Mouse (Mus musculus): ENCODE results near the gene Fabp3.
A peak's percentile ranks its signal among the peaks of the same experiment; 100 is the strongest.

Gene Fabp3

GRCm38 (mm10) chr4:130295047-130295745 lies 13.2 kb upstream of the Fabp3 start:
- DNase-seq (ENCODE audit: low read depth), result no peak

DNA sequence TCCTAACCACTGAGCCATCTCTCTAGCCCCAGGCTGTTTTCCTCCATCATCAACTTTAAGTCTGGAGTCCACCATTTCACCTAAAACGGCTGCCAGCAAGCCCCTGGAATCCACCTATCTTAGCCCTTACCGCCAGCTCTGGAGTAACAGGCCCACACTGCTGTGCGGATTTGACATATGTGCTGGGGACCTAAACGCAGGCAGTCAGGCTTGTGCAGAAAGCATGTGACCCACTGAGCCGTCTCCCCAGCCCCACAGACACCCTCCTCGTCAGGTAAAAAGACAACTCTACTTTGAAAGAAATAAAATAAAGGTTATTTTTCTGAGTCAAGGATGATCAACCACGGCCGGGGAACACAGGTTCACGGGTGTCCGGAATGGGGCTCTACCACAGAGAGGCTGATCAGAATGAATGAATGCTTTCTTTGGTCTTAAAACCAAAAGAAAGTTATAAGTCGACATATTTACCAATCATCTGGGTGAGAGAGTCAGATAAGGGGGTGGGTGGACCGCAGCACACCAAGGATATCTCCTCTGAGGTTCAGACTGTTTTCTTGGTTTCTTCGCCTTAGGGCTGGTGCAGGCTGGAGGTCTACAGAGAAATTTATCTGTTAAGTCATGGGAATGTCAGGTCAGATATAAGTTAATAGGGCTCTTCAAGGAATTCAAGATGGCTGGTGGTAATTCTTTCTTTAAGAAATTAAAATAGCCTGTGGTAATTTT lies 12.0 kb upstream of the Fabp3 start:
- no peak for DNase-seq (ENCODE audit: low read depth)

- peak; percentile 70 for DNase-seq (ENCODE audit: low read depth)
Measured at GRCm38 (mm10) chr4:130297123-130297529, 11.3 kb upstream of the Fabp3 start.

DNA sequence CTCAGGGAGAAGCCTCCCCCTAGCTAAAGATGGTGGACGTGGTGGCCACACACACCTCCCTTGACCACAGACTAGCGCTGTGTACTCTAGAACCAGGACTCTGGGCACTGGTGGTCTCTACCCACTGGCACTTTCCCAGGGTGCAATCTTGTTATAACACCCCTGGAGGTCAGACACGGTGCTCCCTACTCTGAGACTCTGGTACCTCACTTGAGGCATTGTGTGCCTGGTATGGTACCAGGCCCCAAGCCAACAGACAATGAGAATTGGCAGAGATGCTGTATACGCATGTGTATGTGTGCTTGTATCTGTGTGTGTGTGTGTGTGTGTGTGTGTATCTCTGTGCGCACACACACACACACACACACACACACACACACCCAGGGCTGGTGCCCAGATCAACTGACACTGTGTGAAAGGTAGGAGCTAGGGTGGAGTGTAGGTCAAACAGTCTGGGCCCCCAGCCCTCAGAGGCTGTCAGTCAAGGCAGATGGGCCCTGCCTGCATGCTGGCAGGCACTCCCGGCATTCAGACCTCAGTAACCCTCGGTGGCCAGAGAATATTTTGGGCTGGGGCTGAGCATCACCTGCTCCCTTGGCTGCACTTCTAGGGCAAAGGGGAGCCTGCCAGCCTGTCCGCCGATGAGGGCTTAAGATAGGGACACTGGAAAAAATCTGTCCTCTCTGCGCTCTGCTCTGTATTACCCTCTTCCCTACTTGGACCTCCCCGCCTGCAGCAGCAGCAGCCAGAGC lies 9.3 kb upstream of the Fabp3 start:
- DNase-seq (ENCODE audit: low read depth), result no peak

- DNase-seq (ENCODE audit: low read depth), result no peak
Measured at GRCm38 (mm10) chr4:130299629-130300018, 8.8 kb upstream of the Fabp3 start.

DNA sequence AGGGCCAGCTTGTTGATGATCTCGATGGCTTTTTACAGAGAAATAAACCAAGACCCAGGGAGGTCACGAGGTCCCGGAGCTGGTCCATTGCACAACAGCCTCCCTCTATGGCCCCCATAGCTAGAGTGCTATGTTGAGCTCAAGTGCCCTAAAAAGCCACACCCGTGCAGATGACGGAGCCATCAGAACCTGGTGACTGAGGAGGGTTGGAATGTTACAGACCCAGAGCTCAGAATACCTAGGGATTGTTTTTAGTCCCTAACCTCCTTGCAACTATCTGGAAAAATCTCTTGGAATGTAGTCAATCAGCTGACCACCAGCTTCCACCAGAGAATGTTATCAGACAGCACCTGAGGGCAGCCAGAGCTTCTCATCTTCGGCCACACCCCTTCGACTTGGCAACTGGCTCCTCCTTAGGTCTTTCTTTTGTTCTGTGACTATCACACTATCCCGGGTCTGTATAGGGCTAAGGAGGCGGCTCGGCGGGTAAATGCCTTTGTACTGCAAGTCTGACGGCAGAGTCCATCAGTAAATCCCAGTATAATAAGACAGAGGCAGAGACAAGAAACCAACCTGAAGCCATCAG lies 6.0 kb upstream of the Fabp3 start:
- DNase-seq (ENCODE audit: low read depth), result no peak

- DNase-seq (ENCODE audit: low read depth), result no peak
Measured at GRCm38 (mm10) chr4:130304746-130305145, 3.6 kb upstream of the Fabp3 start.

GRCm38 (mm10) chr4:130306796-130307630 lies 1.4 kb upstream of the Fabp3 start:
- no peak for DNase-seq (ENCODE audit: low read depth)

DNA sequence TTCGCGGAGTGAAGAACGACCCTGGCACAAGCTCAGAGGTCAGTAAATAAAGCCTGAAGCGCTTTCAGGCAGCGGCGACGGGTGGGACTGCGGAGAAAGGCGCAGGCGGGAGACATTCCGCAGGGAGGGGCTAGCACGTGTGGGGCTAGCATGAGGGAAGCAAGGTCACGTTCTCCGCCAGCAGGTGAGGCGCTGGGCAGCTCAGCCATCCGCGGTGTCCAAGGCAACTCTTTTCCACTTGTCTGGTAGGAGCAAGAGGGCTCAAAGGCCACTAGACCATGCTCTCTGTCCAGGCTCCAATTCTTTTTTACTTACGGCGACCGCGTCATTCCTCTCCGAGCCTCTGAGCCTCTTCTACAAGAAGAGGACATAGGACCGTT lies 554 bp upstream of the Fabp3 start:
- peak; percentile 9 for DNase-seq (ENCODE audit: low read depth)

DNA sequence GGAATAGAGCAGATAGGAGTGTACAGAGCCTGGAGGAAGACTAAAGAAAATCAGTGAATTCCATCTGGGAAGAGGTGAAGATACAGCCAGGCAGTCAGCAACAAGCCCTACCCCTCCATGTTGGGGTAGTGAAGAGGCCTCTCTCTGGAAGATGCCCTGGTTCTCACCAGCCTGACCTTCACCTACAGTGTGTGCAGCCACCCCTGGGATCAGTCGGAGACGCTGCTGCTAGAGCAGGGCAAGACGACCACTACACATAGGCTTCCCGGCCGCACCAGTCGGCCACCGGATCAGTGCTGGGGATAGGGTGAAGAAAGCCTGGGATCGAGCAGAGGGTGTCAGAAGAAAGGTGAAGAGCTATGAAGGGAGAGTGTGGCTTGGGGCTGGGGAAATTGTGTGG lies 859 bp downstream of the Fabp3 start:
- DNase-seq (ENCODE audit: low read depth), result no peak

DNA sequence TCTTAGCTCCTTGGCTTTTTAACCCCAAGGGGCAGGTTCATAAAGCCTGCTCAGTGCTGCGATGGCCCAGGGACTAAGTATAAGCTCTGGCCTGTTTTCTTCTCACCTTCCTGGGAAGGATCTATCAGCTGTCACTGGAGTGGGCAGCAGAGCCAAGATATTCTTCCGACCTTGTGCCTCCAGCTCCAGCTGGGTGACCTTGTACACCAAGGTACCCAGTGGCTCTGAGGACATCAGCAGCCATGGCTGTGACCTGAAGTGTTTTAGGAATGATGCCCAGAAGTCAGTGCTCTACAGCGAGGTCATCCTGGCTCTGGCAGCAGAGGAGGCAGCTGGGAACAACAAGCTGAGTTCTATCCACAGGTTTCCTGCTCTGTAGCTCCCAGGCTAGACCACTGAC lies 4.1 kb downstream of the Fabp3 start:
- no peak for DNase-seq (ENCODE audit: low read depth)

DNA sequence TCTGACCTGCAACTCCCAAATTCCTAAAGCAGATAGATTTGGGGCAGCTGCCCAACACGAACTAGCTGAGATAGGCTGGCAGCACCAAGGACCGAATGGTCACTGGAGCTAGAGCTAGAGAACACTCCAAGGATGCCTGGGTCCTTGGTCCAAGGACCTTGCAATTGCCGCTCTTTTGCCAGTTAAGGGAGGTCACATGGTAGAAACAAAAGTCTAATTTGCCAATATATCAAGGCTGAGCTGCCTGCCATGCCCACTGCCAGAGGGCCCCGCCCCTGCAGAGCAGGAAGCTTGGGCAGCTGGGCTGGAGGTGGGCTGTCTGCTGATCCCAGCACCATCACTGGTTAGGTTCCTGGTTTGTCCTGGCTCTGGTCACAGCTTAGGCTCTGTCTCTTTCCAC lies 5.2 kb downstream of the Fabp3 start:
- DNase-seq (ENCODE audit: low read depth), result no peak

- no peak for DNase-seq (ENCODE audit: low read depth)
Measured at GRCm38 (mm10) chr4:130315771-130316527, 7.6 kb downstream of the Fabp3 start.

DNA sequence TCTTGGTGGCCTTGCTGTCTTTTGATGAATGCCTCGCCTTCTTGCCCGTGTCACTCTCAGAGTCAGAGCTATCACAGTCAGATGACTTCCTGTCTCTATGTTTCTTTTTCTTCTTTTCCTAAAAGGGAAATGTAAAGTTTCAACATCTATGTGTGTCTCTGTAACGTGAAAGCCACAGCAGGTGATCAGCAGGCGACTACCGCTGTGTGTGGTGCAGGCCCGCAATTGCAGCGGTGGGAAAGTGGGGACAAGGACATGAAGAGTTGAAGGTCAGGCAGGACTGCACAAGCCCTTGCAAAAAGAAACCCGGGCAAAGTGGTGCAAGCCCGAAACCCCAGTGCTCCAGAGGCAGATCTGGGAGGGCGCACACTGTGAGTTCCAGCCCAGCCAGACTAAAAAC lies 8.3 kb downstream of the Fabp3 start:
- no peak for DNase-seq (ENCODE audit: low read depth)

- no peak for DNase-seq (ENCODE audit: low read depth)
Measured at GRCm38 (mm10) chr4:130318122-130318521, 9.7 kb downstream of the Fabp3 start.

DNA sequence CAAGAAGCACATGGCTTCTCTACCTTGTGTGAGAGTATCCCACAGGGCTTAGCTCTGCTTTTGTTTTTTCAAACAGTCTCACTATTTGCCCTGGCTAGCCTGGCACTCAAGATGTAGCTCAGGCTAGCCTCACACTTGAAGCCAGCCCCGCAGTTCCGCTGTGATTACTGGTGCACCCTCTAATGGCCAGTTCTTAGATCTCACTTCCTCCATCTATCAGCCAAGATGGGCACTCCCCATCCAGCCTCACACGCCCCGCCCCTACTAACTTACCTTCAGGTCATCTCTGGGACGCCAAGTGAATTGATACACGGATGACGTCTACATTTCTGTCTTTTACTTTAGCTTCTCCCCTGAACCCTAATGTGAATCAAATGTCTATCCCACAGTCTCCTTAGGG lies 11.2 kb downstream of the Fabp3 start:
- no peak for DNase-seq (ENCODE audit: low read depth)

DNA sequence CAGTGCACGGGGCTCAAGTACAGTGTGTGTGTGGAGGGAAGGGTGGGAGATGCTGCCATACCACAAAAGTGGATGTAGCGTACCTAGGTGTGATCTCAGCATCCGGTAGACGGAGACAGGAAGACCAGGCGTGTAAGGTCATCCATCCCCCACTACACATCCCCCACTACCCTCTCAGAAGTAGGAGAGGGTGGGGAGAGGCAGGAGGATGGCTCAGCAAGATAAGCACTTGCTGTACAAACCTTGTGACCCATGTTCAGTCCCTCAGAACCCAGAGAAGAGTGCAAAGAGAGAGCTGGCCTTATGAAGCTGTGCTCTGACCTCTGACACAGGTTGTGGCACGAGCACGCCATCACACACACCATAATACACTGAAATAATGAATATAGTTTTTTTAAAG lies 13.2 kb downstream of the Fabp3 start:
- DNase-seq (ENCODE audit: low read depth), result no peak

DNA sequence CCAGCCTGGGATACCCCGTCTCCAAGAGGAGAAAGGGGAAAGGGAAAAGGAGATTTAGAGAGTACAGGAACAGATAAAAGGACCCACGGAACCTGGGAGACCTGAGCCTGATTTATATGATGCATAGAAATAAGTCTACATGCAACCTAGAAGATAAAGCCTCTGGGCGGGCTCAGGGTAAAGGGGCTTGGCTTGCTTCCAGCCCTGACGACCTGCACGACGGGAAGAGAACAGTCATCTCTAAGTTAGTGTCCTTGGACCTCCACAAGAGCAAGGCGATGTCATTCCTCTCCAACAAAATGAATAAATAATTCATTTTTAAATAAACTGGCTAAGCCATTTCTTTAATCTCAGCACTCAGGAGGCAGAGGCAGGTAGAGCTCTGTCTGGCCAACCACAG lies 14.2 kb downstream of the Fabp3 start:
- no peak for DNase-seq (ENCODE audit: low read depth)

DNA sequence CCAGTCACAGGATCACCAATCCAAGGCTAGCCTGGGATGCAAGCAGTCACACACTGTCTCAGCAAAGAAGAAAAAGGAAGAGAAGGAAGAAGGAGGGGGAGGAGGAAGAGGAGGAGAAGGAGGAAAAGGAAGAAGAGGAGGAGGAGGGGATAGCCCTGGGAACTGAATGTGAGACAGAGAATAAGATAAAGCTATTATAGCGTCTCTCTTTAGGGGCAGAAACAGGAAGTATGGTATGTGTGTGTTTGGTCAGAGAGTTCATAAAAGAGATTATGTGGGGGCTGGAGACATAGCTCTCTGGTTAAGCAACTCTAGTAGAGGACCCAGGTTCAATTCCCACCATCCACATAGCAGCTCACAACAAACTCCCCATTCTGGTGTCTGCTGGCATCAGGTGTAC lies 14.8 kb downstream of the Fabp3 start:
- DNase-seq (ENCODE audit: low read depth), result no peak

GRCm38 (mm10) chr4:130323607-130324006 lies 15.2 kb downstream of the Fabp3 start:
- DNase-seq (ENCODE audit: low read depth), result no peak

DNA sequence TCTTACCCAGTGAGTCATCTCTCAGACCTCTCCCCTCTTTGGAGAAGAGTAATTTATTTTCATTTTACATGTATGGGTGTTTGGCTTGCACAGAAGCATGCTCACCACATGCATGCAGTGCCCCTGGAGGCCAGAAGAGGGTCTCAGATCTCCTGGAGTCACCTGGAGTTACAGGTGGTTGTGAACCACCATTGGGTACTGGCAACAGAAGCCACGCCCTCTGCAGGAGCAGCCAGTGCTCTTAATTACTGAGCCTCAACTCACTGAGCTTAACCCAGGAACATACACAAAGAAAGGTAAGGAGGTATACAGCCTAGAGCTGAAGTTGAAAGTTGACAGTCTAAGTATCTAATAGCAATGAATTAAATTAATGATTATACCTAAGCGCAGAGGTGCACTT lies 17.1 kb downstream of the Fabp3 start:
- no peak for DNase-seq (ENCODE audit: low read depth)

Measured in induced T-regulatory cell, adult 2 months (primary cell).